Mouse (Mus musculus) liver, embryonic 12.5 days (tissue): ENCODE measurements around the gene Armh3. TPM values are rescaled to one million over a fixed set of nuclear protein-coding genes. Genes with fewer than 3 reads are reported as not detected.

Experiments
- ATAC-seq: fragments of 200-750 bp; cut with Nextera tagmentation; 2 replicates; pipeline ENCODE4 v1.8.0; 2017; ENCODE audit warnings: moderate number of reproducible peaks, mild to moderate bottlenecking, moderate library complexity
- H3K27ac ChIP-seq: fragments of 300-500 bp; sonication (generic); 2 replicates; pipeline ENCODE4 v1.5.1; 2016; ENCODE audit warnings: mild to moderate bottlenecking
- H3K27me3 ChIP-seq: fragments of 300-500 bp; sonication (generic); replicated peaks from 2 replicates; pipeline ENCODE4 v1.6.1; 2016; ENCODE audit warnings: mild to moderate bottlenecking, moderate library complexity
- H3K36me3 ChIP-seq: fragments of 300-500 bp; sonication (generic); 2 replicates; pipeline ENCODE4 v1.6.1; 2016; ENCODE audit warnings: mild to moderate bottlenecking, moderate library complexity
- H3K4me1 ChIP-seq: fragments of 300-500 bp; sonication (generic); 2 replicates; pipeline ENCODE4 v1.6.1; 2016
- H3K4me2 ChIP-seq: fragments of 300-500 bp; sonication (generic); 2 replicates; pipeline ENCODE4 v1.6.1; 2016; ENCODE audit warnings: mild to moderate bottlenecking, moderate library complexity
- H3K4me3 ChIP-seq: fragments of 300-500 bp; sonication (generic); 2 replicates; pipeline ENCODE4 v1.5.1; 2016; ENCODE audit warnings: mild to moderate bottlenecking, moderate library complexity
- H3K9ac ChIP-seq: fragments of 300-500 bp; sonication (generic); 2 replicates; pipeline ENCODE4 v1.6.1; 2016; ENCODE audit warnings: mild to moderate bottlenecking, moderate library complexity
- H3K9me3 ChIP-seq: fragments of 300-500 bp; sonication (generic); replicated peaks from 2 replicates; pipeline ENCODE4 v1.6.1; 2016; ENCODE audit warnings: mild to moderate bottlenecking, moderate library complexity
- WGBS: fragments of 180-500 bp; shearing (Covaris S2); methylation state at CpG from one replicate; pipeline ENCODE4 v1.1.7; 2016; ENCODE audit not compliant: insufficient replicate concordance; 5-methylcytosine and 5-hydroxymethylcytosine counted together
- polyA plus RNA-seq: library from polyadenylated mRNA; unstranded; fragments of >200 nt; fragmentation: Nextera tagmentation; extraction: Ambion mirVana; gene quantifications from 2 replicates; pipeline ENCODE4 v1.2.1, GENCODE M21; 2016

Gene Armh3
- polyA plus RNA-seq, 1 experiment from 2014 or later = 6.5 TPM

DNA sequence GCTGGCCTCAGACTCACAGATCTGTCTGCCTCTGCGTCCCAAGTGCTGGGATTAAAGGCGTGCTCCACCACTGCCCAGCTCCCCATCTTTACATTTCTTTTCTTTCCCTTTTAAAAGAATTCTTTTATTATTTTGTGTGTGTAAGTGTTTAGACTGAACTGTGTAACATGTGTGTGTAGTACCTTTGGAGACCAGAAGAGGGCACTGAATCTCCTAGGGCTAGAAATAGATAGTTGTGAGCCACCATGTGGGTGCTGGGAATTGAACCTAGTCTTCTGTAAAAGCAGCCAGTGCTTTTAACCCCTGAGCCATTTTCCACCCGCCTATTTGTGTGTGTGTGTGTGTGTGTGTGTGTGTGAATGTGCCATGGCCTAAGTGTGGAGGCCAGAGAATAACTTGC is 170.6 kb downstream of the Armh3 start:
- no peak for ATAC-seq
- H3K4me3 ChIP-seq = no peak overlapping the region
- H3K4me1 ChIP-seq = no peaks in the 10 kb centered on the region
- H3K36me3 ChIP-seq = 0 out of 2 replicates have a peak, but pooled peaks cover 3% of the 10 kb centered on the region
- H3K27ac ChIP-seq = no peak overlapping the region
- WGBS = 70% methylated on average over 3 of the region's 3 CpGs
- 0 out of 2 replicates have a peak, but pooled peaks cover 3% of the 10 kb centered on the region for H3K9me3 ChIP-seq
- H3K9ac ChIP-seq = no peak overlapping the region
- H3K4me2 ChIP-seq = no peak overlapping the region
- H3K27me3 ChIP-seq = no peaks in the 10 kb centered on the region

DNA sequence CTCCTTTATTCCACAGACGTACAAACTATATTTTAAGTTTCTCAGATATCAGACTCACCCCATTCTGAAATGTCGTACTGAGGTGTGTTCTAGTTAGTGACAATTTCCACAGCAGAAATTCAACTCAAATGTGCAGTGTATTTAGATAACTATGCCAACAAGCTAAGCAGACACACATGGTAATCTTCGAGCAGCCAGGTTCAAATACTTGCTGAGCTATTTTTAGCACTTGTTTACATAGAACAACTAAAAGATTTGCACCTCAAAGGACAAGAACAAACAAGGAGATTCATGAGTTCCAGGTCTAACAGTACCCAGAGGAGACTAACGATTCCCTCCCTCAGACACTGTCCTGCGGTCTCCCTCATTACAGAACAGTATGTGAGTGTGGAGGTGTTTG is 171.2 kb downstream of the Armh3 start:
- Histone ChIP-seq H3K27ac (no peak overlapping the region), H3K36me3 (0 out of 2 replicates have a peak, but pooled peaks cover 3% of the 10 kb centered on the region), H3K27me3 (no peaks in the 10 kb centered on the region), H3K4me3 (no peak overlapping the region), H3K9me3 (0 out of 2 replicates have a peak, but pooled peaks cover 3% of the 10 kb centered on the region), H3K4me2 (no peak overlapping the region), H3K4me1 (no peaks in the 10 kb centered on the region), H3K9ac (no peak overlapping the region)
- 66% methylated on average over 5 of the region's 5 CpGs for WGBS
- ATAC-seq = no peak

GRCm38 (mm10) chr19:45826146-45826545 is 172.1 kb downstream of the Armh3 start:
- 64% methylated on average over 3 of the region's 3 CpGs for WGBS
- H3K27me3 ChIP-seq = no peaks in the 10 kb centered on the region
- H3K4me2 ChIP-seq = no peak overlapping the region
- H3K4me3 ChIP-seq = no peak overlapping the region
- no peak overlapping the region for H3K27ac ChIP-seq
- no peak overlapping the region for H3K9ac ChIP-seq
- no peak for ATAC-seq
- 0 out of 2 replicates have a peak, but pooled peaks cover 3% of the 10 kb centered on the region for H3K9me3 ChIP-seq
- 0 out of 2 replicates have a peak, but pooled peaks cover 3% of the 10 kb centered on the region for H3K36me3 ChIP-seq
- H3K4me1 ChIP-seq = no peaks in the 10 kb centered on the region

DNA sequence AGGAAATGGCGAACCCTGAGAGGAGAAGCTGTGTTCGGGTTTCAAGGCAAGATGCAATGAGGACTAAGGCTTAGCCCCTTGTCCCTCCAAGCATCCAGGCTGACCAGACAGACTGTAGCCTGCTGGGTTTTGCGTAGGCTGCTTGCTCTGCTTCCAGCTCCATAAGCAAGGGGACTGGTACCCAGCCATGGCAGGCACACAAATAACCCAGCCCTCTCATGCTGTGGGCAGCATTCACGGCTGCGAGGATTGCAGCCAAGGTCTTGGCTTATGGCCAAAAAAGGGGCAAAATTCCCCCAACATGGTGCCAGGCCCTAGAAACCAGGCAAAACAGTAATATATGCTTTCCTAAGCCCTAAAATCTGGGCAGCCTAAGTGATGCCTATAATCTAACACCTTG is 176.5 kb downstream of the Armh3 start:
- H3K36me3 ChIP-seq = peaks cover 4% of the 10 kb centered on the region; the same call in 1 of the 2 replicates
- WGBS = 69% methylated on average over 5 of the region's 5 CpGs
- 0 out of 2 replicates have a peak, but pooled peaks cover 9% of the 10 kb centered on the region for H3K4me1 ChIP-seq
- H3K4me2 ChIP-seq = no peak overlapping the region
- H3K4me3 ChIP-seq = no peak overlapping the region
- H3K9ac ChIP-seq = no peak overlapping the region
- H3K27ac ChIP-seq = no peak overlapping the region
- no peak for ATAC-seq
- no peaks in the 10 kb centered on the region for H3K9me3 ChIP-seq
- H3K27me3 ChIP-seq = peaks cover 11% of the 10 kb centered on the region

DNA sequence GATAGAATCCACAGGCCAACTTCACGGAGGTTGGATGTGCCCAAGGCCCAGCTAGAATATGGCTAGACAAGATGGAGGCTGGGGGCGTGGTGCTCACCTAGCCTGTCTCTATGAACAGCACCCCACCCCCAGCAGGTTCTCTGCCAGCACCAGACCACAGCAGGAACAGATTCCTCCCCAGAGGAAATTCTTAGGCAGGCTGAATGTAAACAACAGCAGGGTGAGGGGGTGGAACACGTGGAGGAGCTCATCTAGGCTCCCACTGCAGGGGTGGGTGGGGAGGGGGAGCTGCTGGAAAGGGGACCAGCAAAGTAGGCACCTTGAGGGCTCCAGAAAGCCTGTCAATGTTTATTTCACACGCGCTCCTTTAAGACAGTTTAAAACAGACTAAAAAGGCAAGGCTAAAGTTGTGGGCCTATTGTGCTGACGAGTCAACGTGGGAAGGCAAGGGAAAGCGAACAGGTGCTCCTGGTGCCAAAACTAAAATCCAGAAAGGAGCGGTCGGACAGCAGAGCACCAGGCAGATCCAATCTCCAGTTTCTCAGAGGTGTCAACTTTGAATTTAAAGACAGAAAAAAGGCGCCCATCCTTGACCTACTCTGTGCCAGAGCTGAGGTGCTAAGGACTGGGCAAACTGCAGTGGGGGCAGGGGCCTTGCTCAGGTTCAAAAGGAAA is 180.3 kb downstream of the Armh3 start:
- no peak overlapping the region for H3K4me2 ChIP-seq
- no peak overlapping the region for H3K27ac ChIP-seq
- no peak overlapping the region for H3K9ac ChIP-seq
- no peak for ATAC-seq
- peaks cover 26% of the 10 kb centered on the region for H3K4me1 ChIP-seq
- no peaks in the 10 kb centered on the region for H3K9me3 ChIP-seq
- 62% methylated on average over 11 of the region's 11 CpGs for WGBS
- H3K27me3 ChIP-seq = peaks cover 48% of the 10 kb centered on the region
- peaks cover 4% of the 10 kb centered on the region; the same call in 1 of the 2 replicates for H3K36me3 ChIP-seq
- no peak overlapping the region for H3K4me3 ChIP-seq

- WGBS = 46% methylated on average over 8 of the region's 8 CpGs
- ATAC-seq = no peak
- H3K27ac ChIP-seq = no peak overlapping the region
- H3K9me3 ChIP-seq = no peaks in the 10 kb centered on the region
- no peak overlapping the region for H3K4me3 ChIP-seq
- H3K4me1 ChIP-seq = peaks cover 38% of the 10 kb centered on the region
- H3K36me3 ChIP-seq = peaks cover 4% of the 10 kb centered on the region; the same call in 1 of the 2 replicates
- no peak overlapping the region for H3K4me2 ChIP-seq
- H3K27me3 ChIP-seq = peaks cover 59% of the 10 kb centered on the region
- H3K9ac ChIP-seq = no peak overlapping the region
Measured at GRCm38 (mm10) chr19:45816727-45817126, 181.6 kb downstream of the Armh3 start.

- ATAC-seq = no peak
- Histone ChIP-seq H3K4me1 (peaks cover 38% of the 10 kb centered on the region), H3K27me3 (peaks cover 67% of the 10 kb centered on the region), H3K4me3 (peak within 1 kb of the TSS; percentile 36), H3K36me3 (peaks cover 4% of the 10 kb centered on the region; the same call in 1 of the 2 replicates), H3K27ac (no peak within 1 kb of the TSS), H3K4me2 (peak within 1 kb of the TSS; percentile 61), H3K9ac (no peak within 1 kb of the TSS), H3K9me3 (no peaks in the 10 kb centered on the region)
- WGBS = 2% methylated on average over 27 of the region's 29 CpGs
Measured at GRCm38 (mm10) chr19:45815831-45816405, 182.4 kb downstream of the Armh3 start, which contains the start of gene Kcnip2. Gene Kcnip2, minus strand, starts transcription at chr19:45816061.

DNA sequence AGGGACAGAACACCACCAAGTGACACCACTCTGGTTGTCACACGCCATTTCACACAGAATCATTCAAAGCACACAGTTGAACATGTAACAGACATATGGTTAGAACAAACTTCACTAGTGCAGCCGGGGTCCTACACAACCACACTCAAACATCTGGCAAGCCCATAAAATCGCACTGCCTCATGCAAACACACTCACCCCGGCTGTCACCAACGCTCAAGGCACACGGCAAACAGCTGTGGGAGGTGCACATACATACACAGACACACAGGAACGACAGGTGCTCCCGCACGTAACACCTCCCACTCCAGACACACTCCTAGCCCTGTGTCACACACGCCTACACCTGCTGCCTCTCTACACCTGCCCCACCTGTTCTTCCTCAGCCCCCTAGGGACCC is 183.1 kb downstream of the Armh3 start:
- Histone ChIP-seq H3K4me1 (peaks cover 38% of the 10 kb centered on the region), H3K9me3 (no peaks in the 10 kb centered on the region), H3K4me3 (peak overlapping the region; percentile 36), H3K9ac (no peak overlapping the region), H3K36me3 (peaks cover 4% of the 10 kb centered on the region; the same call in 1 of the 2 replicates), H3K27me3 (peaks cover 68% of the 10 kb centered on the region), H3K27ac (no peak overlapping the region), H3K4me2 (peak overlapping the region; percentile 61)
- 57% methylated on average over 10 of the region's 10 CpGs for WGBS
- no peak for ATAC-seq

DNA sequence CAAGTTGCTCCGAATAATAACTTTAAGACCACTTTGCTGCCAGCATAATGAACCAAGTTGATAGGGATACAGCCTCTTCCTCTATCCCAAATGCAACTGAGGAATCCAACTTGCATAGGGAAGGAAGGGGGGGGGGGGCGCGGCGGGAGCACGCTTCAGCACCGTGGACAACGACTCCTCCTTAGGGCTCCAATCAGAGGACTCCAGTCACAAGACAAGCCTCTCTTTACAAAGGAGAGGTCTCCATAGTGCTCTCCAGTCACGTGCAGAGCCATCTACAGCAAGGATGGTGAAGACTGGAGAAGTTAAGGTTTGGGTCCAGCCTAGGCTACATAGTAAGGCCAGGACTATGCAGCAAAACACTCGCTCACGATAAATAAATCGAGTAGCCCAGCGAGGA is 184.5 kb downstream of the Armh3 start:
- Histone ChIP-seq H3K9ac (no peak overlapping the region), H3K27me3 (peaks cover 68% of the 10 kb centered on the region), H3K4me1 (peaks cover 38% of the 10 kb centered on the region), H3K4me3 (no peak overlapping the region), H3K27ac (no peak overlapping the region), H3K36me3 (peaks cover 4% of the 10 kb centered on the region; the same call in 1 of the 2 replicates), H3K4me2 (no peak overlapping the region), H3K9me3 (no peaks in the 10 kb centered on the region)
- no peak for ATAC-seq
- 14% methylated on average over 12 of the region's 12 CpGs for WGBS

DNA sequence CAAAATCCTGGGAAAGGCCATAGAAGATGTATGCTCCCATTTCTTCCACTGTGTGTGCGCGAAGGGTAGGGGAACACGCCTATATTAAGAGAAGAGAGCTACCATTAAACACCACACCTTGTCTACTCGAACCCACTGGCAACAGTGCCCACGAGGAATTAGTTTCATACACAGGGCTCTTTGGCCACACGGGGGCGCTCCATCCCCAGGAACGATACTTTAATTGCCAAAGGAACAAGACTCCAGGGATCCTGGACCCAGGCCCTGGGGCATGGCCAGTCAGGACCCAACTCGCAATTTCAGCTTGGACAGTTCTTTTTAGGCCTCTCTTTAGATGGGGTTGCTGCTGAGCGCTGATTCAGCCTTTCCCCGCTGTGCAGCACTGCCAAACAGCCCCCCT is 185.0 kb downstream of the Armh3 start:
- 8% methylated on average over 11 of the region's 11 CpGs for WGBS
- Histone ChIP-seq H3K4me1 (peaks cover 36% of the 10 kb centered on the region), H3K9me3 (no peaks in the 10 kb centered on the region), H3K36me3 (peaks cover under 1% of the 10 kb centered on the region; the same call in 1 of the 2 replicates), H3K27me3 (peaks cover 68% of the 10 kb centered on the region), H3K4me3 (no peak overlapping the region), H3K27ac (no peak overlapping the region), H3K4me2 (no peak overlapping the region), H3K9ac (no peak overlapping the region)
- no peak for ATAC-seq

GRCm38 (mm10) chr19:45812673-45813252 is 185.5 kb downstream of the Armh3 start:
- H3K9ac ChIP-seq = no peak overlapping the region
- WGBS = 17% methylated on average over 8 of the region's 8 CpGs

GRCm38 (mm10) chr19:45812115-45812514 is 186.2 kb downstream of the Armh3 start:
- Histone ChIP-seq H3K9me3 (no peaks in the 10 kb centered on the region), H3K4me1 (peaks cover 30% of the 10 kb centered on the region), H3K4me3 (peak overlapping the region; percentile 36), H3K9ac (peak overlapping the region; percentile 15; the same call in 1 of the 2 replicates), H3K4me2 (peak overlapping the region; percentile 70), H3K27ac (no peak overlapping the region), H3K36me3 (no peaks in the 10 kb centered on the region), H3K27me3 (peaks cover 60% of the 10 kb centered on the region)
- WGBS = 3% methylated on average over 16 of the region's 16 CpGs
- peak; percentile 77 for ATAC-seq

More at GRCm38 (mm10) chr19:45812673-45813252, 185.5 kb downstream of the Armh3 start:
- H3K4me1 ChIP-seq = peaks cover 31% of the 10 kb centered on the region
- H3K4me3 ChIP-seq = peak overlapping the region; percentile 36
- no peaks in the 10 kb centered on the region for H3K9me3 ChIP-seq
- peak overlapping the region; percentile 70 for H3K4me2 ChIP-seq
- peaks cover 66% of the 10 kb centered on the region for H3K27me3 ChIP-seq
- no peaks in the 10 kb centered on the region for H3K36me3 ChIP-seq
- ATAC-seq = no peak
- no peak overlapping the region for H3K27ac ChIP-seq
